Mouse (Mus musculus): ENCODE measurements around the gene Trafd1. TPM values are rescaled to one million over a fixed set of nuclear protein-coding genes. Genes with fewer than 3 reads are reported as not detected.
A peak's percentile ranks its signal among the peaks of the same experiment; 100 is the strongest.
"Not testable (repeated sequence)": the region's sequence is repeated elsewhere in the genome, so short reads cannot be mapped to it uniquely, and the experiment has no call there.

Gene Trafd1
- polyA plus RNA-seq, 1 experiment from 2014 or later, result 58.1 TPM

DNA sequence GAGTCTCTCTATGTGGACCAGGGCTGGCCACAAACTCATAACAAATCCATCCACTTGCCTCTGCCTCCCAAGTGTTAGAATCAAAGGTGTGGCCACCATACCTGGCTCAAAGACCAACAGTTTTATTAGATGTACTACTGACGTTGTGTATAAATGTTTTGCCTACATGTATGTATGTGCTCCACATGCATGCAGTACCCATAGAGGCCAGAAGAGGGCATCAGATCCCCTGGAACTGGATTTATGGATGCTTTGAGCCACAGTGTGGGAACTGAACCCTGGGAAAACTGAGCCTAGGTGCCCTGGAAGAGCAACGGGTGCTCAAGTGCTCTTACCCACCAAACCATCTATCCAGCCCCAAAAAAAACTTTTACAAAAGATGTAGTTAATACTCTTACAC is 4.7 kb downstream of the Trafd1 start:
- Histone ChIP-seq H3K36me3 (peaks cover 40% of the 10 kb centered on the region), H3K9me3 (no peaks in the 10 kb centered on the region), H3K4me3 (replicated peaks) (no peak overlapping the region), H3K9ac (no peak overlapping the region), H3K27ac (no peak overlapping the region), H3K27me3 (replicated peaks) (no peaks in the 10 kb centered on the region), H3K4me2 (replicated peaks) (no peak overlapping the region), H3K4me1 (replicated peaks) (0 out of 2 replicates have a peak, but pooled peaks cover 7% of the 10 kb centered on the region)
- WGBS, result 91% methylated on average over 2 of the region's 2 CpGs
- no peak for ATAC-seq

DNA sequence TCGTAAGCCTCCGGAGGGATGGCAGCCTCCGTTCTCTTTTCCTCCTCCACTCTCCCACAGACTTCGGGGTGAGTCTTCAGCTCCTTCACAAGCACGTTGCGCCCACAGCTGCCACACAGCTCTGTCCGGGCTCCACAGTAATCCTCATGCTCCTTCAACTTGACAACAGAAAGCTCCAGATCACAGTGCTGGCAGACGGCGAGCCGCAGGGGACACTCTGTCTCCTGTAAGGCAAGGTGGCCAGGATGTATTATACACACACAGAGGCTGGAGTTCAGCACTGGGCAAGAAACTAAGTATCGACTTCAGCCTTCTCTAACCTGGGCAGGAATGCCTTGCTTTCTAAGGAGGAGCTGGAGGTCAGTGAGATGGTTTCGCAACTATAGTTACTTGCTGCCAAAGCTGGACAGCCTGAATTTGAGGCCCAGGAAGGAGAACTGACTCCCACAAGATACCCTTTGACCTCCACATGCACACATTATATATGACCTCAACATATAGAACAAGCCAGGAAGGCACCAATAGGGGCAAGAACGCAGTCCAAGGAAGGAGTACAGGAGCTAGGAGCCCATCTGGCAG is 6.7 kb downstream of the Trafd1 start:
- Histone ChIP-seq H3K9ac (no peak overlapping the region), H3K4me2 (replicated peaks) (no peak overlapping the region), H3K27me3 (replicated peaks) (no peaks in the 10 kb centered on the region), H3K27ac (no peak overlapping the region), H3K9me3 (no peaks in the 10 kb centered on the region), H3K36me3 (peaks cover 55% of the 10 kb centered on the region), H3K4me3 (replicated peaks) (no peak overlapping the region), H3K4me1 (replicated peaks) (0 out of 2 replicates have a peak, but pooled peaks cover 3% of the 10 kb centered on the region)
- 90% methylated on average over 13 of the region's 13 CpGs for WGBS
- no peak for ATAC-seq

DNA sequence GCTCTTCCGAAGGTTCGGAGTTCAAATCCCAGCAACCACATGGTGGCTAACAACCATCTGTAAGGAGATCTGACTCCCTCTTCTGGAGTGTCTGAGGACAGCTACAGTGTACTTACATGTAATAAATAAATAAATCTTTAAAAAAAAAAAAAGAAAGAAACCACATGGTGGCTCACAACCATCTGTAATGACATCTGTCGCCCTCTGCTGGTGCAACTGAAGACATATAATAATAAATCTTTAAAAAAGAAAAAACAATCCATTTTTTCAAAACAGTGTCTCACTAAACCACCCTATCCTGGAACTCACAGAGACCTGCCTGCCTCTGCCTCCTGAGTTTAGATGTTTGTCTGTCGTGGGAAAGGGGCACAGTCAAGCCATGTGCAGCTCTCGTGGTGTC is 8.5 kb downstream of the Trafd1 start:
- ATAC-seq; H3K27ac ChIP-seq; H3K4me1 ChIP-seq (replicated peaks); H3K4me3 ChIP-seq (replicated peaks); H3K27me3 ChIP-seq (replicated peaks); H3K4me2 ChIP-seq (replicated peaks); H3K9ac ChIP-seq; H3K9me3 ChIP-seq: not testable (repeated sequence)
- WGBS, result 81% methylated on average over 5 of the region's 5 CpGs
- peaks cover 69% of the 10 kb centered on the region for H3K36me3 ChIP-seq

DNA sequence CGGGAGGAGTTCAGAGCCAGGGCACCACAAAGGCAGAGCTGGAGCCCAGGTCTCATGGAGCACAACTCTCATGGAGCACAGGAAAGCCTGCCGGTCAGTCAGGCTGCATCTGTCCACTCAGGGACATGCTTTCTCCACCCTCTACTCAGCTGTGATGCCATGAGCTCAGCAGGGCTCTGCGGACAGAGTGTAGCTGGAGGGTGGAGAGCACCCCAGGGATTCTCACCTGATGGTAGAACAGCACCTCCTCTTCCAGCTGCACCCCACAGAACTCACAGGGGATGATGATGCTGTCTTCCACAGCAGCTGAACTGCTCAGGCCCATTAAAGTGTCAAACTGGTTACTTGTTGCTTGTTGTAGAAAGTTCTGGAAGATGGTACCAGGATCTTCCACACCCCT is 10.6 kb downstream of the Trafd1 start:
- H3K27me3 ChIP-seq (replicated peaks), result no peaks in the 10 kb centered on the region
- ATAC-seq, result no peak

DNA sequence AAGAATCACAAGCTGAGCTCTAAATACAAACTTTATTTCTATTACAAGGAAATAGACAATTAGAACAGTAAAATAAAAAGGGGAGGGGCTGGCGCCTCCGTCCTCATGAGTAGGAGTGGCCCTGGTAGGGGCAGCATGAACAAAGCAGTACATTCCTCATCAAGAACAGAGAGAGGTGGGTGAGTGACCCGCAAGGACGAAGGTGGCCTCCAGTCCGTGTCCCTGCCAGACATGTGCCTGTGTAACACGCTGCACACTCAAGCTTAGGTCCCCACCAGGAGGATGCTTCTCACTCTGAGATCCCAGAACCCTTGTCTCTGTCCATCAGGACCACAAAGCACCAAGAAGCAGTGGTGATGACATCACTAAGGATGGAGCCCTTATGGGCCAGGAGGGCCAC is 13.7 kb downstream of the Trafd1 start:
- 86% methylated on average over 6 of the region's 6 CpGs for WGBS
- Histone ChIP-seq H3K4me2 (replicated peaks) (no peak overlapping the region), H3K36me3 (peaks cover 40% of the 10 kb centered on the region), H3K9me3 (no peaks in the 10 kb centered on the region), H3K27me3 (replicated peaks) (no peaks in the 10 kb centered on the region), H3K27ac (no peak overlapping the region), H3K4me1 (replicated peaks) (no peaks in the 10 kb centered on the region), H3K9ac (no peak overlapping the region), H3K4me3 (replicated peaks) (no peak overlapping the region)
- ATAC-seq, result no peak

More for the DNA sequence above, 10.6 kb downstream of the Trafd1 start:
- no peak overlapping the region for H3K9ac ChIP-seq
- H3K36me3 ChIP-seq, result peaks cover 57% of the 10 kb centered on the region
- H3K9me3 ChIP-seq, result no peaks in the 10 kb centered on the region
- no peaks in the 10 kb centered on the region for H3K4me1 ChIP-seq (replicated peaks)
- no peak overlapping the region for H3K4me2 ChIP-seq (replicated peaks)
- no peak overlapping the region for H3K4me3 ChIP-seq (replicated peaks)
- H3K27ac ChIP-seq, result no peak overlapping the region
- 88% methylated on average over 3 of the region's 3 CpGs for WGBS

DNA sequence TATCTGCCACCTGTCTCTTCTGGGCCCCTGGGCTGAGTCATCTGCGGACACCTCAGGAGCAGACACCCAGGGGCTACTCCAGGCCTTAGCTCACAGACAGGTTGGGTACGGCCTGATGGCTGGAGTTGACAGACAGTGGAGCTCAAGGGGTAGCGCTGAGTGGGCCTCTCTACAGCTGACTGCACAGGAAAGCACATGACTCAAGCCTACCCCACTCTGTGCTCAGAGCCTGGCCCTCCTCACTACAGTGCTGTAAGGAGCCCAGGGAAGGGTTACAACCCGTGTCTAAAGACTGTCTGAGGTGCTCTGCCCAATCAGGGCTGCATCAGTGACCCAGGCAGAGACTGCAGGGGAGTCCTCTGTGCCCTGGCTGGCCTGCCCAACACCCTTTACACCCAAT is 18.2 kb downstream of the Trafd1 start:
- Histone ChIP-seq H3K4me1 (replicated peaks) (no peaks in the 10 kb centered on the region), H3K9me3 (no peaks in the 10 kb centered on the region), H3K27ac (no peak overlapping the region), H3K27me3 (replicated peaks) (no peaks in the 10 kb centered on the region), H3K4me2 (replicated peaks) (no peak overlapping the region), H3K36me3 (peaks cover 38% of the 10 kb centered on the region), H3K9ac (no peak overlapping the region), H3K4me3 (replicated peaks) (no peak overlapping the region)
- no peak for ATAC-seq
- 87% methylated on average over 4 of the region's 4 CpGs for whole genome bisulfite sequencing

DNA sequence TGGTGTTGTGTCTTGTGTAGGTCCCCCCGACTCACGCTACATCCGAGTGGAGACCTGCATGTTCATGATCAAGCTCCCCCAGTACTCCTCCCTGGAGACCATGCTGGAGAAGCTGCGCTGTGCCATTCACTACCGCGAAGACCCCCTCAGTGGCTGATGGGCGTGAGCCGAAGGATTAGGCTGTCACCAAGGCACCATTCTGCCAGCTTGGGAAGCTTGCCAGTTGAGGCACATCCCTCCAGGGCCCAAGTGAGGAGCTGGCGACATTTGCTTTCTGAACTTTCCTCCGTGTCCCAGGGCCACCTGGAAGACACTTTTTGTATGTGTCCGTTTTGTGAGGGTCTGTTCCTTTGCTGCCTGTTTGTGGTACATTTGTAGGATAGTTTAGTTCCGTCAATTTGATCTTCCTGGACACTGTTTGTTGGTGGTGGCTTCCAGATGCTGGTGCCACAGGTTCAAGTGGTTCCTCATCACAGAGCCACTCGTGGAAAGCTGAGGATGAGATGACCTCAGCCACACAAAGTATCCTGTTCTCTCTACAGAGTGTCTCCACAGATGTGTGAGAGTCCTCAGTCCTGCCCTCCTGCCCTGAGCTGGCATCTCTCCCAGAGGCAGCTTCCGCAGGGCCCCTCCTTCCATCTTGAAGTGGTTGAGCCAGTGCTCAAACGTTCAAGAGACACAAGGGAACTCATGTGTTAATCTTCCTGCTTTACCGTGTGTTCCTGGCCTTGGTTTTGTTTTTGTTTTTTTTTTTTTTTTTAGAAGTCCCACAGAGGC is 18.8 kb downstream of the Trafd1 start:
- Histone ChIP-seq H3K27me3 (replicated peaks) (no peaks in the 10 kb centered on the region), H3K4me3 (replicated peaks) (no peak overlapping the region), H3K4me1 (replicated peaks) (no peaks in the 10 kb centered on the region), H3K4me2 (replicated peaks) (no peak overlapping the region), H3K36me3 (peaks cover 39% of the 10 kb centered on the region), H3K9ac (no peak overlapping the region), H3K9me3 (no peaks in the 10 kb centered on the region), H3K27ac (no peak overlapping the region)
- 80% methylated on average over 16 of the region's 16 CpGs for WGBS
- no peak for ATAC-seq

DNA sequence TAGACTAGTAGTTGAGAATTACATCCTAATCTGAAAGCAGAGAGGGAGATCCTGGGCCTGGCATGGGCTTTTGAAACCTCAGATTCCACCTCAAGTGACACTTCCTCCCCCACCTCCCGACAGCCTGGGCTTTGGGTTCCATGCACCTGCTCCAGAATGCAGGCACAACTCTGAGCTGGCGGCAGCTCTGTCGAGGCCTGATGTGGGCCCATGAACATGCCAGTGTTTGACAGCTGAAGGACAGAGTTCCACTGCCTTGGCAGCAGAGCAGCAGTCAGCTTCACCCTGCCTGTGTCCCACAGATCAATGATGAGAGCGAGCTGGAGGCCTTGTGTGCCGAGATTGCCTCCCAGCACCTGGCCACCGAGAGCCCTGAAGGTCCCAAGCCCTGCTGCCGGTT is 22.0 kb downstream of the Trafd1 start:
- Histone ChIP-seq H3K4me2 (replicated peaks) (no peak overlapping the region), H3K27me3 (replicated peaks) (no peaks in the 10 kb centered on the region), H3K9ac (no peak overlapping the region), H3K36me3 (peaks cover 64% of the 10 kb centered on the region), H3K4me3 (replicated peaks) (no peak overlapping the region), H3K9me3 (no peaks in the 10 kb centered on the region), H3K27ac (no peak overlapping the region), H3K4me1 (replicated peaks) (peaks cover 7% of the 10 kb centered on the region)
- ATAC-seq, result no peak
- WGBS, result 86% methylated on average over 7 of the region's 7 CpGs

DNA sequence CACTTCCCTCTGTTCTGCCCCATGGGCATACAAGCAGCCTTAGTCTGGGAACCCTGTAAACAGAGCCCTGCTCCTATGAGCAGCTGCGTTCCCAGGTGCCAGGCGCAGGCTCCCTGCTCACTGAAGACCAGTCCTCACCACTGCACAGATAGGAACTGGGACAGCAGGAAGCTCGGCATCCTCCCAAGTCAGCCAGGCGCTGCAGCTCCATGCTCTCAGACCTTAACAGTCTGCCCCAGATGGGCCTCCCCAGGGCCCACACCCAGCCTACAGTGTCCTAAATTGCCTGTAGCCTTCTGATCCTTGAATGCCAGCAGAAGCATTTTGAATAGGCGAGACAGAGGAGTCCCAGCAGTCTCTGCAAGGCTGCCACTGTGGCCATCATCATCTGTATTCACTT is 23.7 kb downstream of the Trafd1 start:
- 92% methylated on average over 5 of the region's 5 CpGs for WGBS
- Histone ChIP-seq H3K27ac (no peak overlapping the region), H3K4me1 (replicated peaks) (peaks cover 7% of the 10 kb centered on the region), H3K4me3 (replicated peaks) (no peak overlapping the region), H3K9me3 (no peaks in the 10 kb centered on the region), H3K36me3 (peaks cover 73% of the 10 kb centered on the region), H3K4me2 (replicated peaks) (no peak overlapping the region), H3K9ac (no peak overlapping the region), H3K27me3 (replicated peaks) (no peaks in the 10 kb centered on the region)
- no peak for ATAC-seq

DNA sequence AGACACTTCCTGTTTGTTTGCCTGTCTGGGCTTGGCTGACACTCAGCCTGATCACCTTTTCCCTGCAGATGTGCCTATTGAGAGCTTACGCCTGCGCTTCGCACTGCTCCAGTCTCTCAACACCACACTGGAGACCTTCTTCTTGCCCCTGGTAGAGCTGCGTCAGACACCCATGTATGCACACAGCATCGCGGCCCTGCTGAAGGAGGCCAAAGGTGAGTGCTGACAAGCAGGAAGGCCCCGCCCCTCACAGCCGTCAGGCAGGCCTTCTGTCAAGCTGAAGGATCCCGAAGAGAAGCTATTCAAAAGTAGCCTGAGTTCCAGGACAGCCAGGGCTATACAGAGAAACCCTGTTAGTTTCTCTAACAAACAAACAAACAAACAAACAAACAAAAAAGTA is 26.2 kb downstream of the Trafd1 start:
- H3K27ac ChIP-seq, result no peak overlapping the region
- H3K27me3 ChIP-seq (replicated peaks), result no peaks in the 10 kb centered on the region
- H3K36me3 ChIP-seq, result peaks cover 65% of the 10 kb centered on the region
- H3K4me3 ChIP-seq (replicated peaks), result no peak overlapping the region
- ATAC-seq, result peak; percentile 87
- H3K9ac ChIP-seq, result no peak overlapping the region
- no peak overlapping the region for H3K4me2 ChIP-seq (replicated peaks)
- 54% methylated on average over 9 of the region's 9 CpGs for WGBS
- H3K4me1 ChIP-seq (replicated peaks), result peaks cover 7% of the 10 kb centered on the region
- no peaks in the 10 kb centered on the region for H3K9me3 ChIP-seq

DNA sequence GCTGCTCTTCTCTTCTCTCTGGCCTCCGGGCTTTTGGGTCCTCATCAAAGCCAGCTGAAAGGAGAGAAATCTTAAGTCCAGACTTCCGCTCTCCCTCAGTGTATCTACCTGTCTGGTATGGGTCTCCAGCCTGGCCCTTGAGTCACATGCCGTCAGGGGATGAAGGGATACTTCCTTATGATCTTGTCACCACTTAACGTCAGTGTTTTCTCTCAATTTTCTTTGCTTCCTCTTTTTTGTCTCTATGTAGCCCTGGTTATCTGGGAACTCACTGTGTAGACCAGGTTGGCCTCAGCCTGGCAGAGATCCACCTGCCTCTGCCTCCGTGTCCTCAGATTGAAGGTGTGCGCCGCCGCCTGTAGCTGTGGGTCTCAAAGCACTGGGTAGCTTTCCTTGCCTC is 41.4 kb downstream of the Trafd1 start:
- Histone ChIP-seq H3K9ac (no peak overlapping the region), H3K4me2 (replicated peaks) (no peak overlapping the region), H3K27me3 (replicated peaks) (no peaks in the 10 kb centered on the region), H3K4me1 (replicated peaks) (peaks cover 5% of the 10 kb centered on the region; the same call in 1 of the 2 replicates), H3K27ac (no peak overlapping the region), H3K36me3 (peaks cover 35% of the 10 kb centered on the region), H3K4me3 (replicated peaks) (no peak overlapping the region), H3K9me3 (no peaks in the 10 kb centered on the region)
- WGBS, result 93% methylated on average over 8 of the region's 8 CpGs
- no peak for ATAC-seq

DNA sequence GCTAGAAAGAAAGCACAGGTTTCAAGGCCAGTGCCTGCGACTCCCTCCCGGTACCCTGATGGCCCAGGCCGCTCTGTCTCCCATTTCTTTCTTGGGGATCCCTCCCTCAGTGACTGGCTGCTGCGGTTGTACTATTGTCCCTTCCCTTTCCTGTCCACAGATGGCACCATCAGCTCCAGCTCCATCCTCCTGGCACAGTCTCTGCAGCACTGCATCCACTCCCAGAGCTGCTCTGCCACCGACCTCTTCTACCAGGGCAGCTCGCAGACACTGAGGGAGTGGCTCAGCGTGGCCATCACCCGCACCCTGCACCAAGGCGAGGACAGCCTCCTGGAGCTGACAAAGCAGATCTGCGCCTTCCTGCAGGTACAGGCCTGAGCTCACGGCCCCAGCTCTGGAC is 42.9 kb downstream of the Trafd1 start:
- Histone ChIP-seq H3K9me3 (no peaks in the 10 kb centered on the region), H3K4me3 (replicated peaks) (no peak overlapping the region), H3K4me1 (replicated peaks) (peaks cover 5% of the 10 kb centered on the region; the same call in 1 of the 2 replicates), H3K4me2 (replicated peaks) (no peak overlapping the region), H3K27me3 (replicated peaks) (no peaks in the 10 kb centered on the region), H3K27ac (no peak overlapping the region), H3K9ac (no peak overlapping the region), H3K36me3 (peaks cover 31% of the 10 kb centered on the region)
- WGBS, result 90% methylated on average over 11 of the region's 11 CpGs
- ATAC-seq, result no peak

DNA sequence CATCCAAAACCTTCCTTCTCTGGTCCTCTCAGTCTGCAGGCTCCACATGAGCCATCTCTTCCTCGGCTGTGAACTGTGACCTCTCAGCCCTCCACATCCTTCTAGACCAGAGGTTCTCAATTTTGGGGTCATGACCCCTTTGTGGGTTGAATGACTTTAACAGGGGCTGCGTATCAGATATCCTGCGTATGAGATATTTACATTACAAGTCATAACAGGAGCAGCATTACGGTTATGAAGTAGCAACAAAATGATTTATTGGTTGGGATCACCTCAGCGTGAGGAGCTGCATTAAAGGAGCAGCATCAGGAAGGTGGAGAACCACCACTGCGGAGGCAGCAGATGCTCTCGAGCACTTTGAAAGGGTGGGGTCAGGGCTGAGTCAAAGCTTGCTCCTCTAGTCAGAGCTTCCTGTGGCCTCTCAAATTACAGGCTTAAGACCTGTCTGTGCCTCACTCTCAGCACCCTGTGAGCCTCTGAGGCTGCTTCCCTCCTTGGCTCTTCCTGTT is 44.4 kb downstream of the Trafd1 start:
- H3K9me3 ChIP-seq, result no peaks in the 10 kb centered on the region
- peaks cover 34% of the 10 kb centered on the region for H3K36me3 ChIP-seq
- peaks cover 5% of the 10 kb centered on the region; the same call in 1 of the 2 replicates for H3K4me1 ChIP-seq (replicated peaks)
- 16% methylated on average over 7 of the region's 7 CpGs for WGBS
- H3K27ac ChIP-seq, result no peak overlapping the region
- 0 out of 2 replicates have a peak, but pooled peaks have one; percentile 17 for ATAC-seq
- no peak overlapping the region for H3K4me2 ChIP-seq (replicated peaks)
- no peak overlapping the region for H3K9ac ChIP-seq
- no peak overlapping the region for H3K4me3 ChIP-seq (replicated peaks)
- H3K27me3 ChIP-seq (replicated peaks), result no peaks in the 10 kb centered on the region
